Mouse (Mus musculus) 3134 (cell line): ENCODE measurements at regions not wholly inside any gene's neighbourhood (a gene's known extent, or its start where the extent isn't known, plus 50 kb on each side); places are given as distances from the start of the nearest gene placed in this dataset.
"Not testable (repeated sequence)": the region's sequence is repeated elsewhere in the genome, so short reads cannot be mapped to it uniquely, and the experiment has no call there.

Experiments
- DNase-seq: peaks from one replicate; pipeline ENCODE4 v3.0.0-alpha.2; 2011; ENCODE audit warnings: low spot score; ENCODE audit not compliant: insufficient read length; ENCODE audit errors: extremely low read depth

DNA sequence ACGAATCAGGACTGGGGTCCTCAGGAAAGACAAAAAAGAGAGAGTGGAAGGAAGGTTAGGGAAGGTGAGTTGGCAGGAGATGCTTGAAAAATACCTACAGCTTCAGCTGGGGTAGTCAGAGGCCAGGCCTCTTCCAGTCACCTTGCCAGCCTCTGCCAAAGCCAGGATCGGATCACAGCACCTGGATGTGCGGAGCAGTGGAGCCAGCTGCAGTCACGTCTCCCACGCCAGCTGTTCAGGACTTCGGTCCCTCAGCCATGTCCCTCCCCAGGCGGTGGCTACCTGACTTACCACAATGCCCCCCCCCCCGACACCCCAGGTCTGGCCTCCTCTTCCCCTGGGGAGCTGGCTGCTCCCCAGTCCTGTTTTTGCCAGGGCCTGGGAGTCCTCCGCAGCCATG lies 134.3 kb upstream of the Bcor start:
- DNase-seq, result no peak

DNA sequence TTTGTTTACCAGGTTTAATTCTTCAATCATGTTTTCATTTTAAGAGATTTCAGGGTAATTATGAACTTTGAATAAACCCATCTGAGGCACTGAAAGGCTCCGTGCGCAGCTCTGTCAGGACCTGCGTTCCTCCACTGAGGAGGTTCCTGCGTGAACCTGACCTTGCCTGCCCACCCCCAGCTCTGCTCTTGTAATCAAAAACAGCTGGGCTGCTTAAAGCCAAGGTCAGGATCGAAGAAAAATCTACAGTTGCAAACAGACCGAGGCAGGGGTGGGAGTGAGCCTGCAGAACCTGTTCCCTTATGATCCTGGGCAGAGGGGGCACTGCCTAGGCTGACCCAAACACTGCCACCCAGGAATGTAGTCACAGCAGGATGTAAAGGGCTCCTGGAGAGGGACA lies 134.8 kb upstream of the Bcor start:
- no peak for DNase-seq

DNA sequence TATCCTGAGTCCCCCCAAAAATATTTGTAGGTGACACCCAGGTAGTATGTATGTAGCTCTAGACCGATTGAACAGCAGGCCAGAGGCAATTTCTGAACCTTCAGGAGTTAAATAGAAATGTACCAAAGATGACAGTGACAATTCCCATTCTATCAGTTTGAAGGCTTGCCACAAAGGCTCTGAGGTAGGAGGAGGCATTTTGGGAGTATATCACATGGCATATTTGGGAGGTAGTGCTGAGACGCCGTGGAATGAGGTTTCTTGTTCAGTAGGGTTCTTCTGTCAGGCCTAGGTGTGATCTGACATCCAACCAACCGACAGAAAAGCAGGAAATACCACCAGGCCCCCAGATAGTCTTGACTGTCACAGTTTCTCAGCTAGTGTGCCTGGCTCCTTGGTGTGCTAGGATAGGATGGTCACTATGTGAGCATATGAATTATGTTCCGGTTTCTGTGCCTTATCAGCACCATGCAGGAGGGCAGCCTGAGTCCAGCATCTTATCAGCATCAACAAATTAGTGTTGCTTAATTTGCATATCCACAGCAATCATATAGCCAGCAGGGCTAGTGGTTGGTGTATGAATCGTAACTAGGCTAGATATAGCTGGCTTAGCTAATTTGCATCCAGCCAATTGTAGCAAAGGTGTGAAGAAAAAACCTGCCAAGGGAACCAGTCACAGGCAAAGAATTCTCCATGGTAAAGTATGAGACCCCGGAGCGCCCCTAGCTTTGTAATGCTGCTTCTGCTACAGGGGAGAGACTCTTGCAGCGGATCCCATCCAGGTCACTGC lies 136.3 kb upstream of the Bcor start:
- DNase-seq, result no peak

DNA sequence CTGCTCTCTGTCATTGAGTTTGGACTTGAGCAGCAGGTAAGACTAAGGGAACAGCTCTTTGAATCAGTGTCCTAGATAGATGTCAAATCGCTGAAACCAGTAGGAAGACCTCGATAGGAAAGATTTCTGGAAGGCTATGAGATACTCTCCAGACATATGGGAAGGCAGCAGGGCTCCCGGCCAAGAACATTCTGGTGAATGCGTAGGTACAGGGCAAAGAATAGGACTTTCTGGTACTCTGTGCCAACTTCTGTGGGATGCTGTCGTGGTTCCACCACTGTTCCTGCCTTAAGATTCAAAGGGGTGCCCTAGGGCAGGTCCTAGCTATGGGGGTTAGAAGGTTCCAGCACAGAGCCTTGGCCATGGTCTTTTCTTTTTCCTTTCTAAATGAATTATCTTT lies 138.5 kb upstream of the Bcor start:
- DNase-seq, result no peak

DNA sequence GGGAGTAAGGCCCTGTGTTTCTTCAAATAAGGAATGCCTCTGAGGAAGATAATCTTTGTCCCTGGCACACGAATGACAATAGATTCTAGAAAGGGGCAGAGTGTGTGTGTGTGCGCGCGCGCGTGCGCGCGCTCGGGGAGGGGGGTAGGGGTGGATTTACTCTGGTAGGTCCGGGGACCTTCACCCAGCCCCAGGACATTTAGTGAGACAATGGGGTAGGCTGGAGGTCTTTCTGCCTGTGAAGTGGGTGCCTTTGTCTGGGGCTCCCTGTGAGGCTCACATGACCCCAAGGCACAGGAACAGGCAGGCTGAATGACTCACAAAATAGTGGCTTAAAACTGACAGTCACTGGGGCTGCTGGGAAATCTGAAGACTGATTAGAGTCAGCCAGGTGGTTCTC lies 139.1 kb upstream of the Bcor start:
- DNase-seq, result no peak

GRCm38 (mm10) chrX:12304678-12305077 lies 144.5 kb upstream of the Bcor start:
- no peak for DNase-seq

- no peak for DNase-seq
These were observed 146.8 kb upstream of the Bcor start for GRCm38 (mm10) chrX:12306940-12307339.

- DNase-seq, result no peak
These were observed 152.4 kb upstream of the Bcor start for GRCm38 (mm10) chrX:12312534-12312933.

- DNase-seq, result no peak
These were observed 155.5 kb upstream of the Bcor start for GRCm38 (mm10) chrX:12315658-12316057.

DNA sequence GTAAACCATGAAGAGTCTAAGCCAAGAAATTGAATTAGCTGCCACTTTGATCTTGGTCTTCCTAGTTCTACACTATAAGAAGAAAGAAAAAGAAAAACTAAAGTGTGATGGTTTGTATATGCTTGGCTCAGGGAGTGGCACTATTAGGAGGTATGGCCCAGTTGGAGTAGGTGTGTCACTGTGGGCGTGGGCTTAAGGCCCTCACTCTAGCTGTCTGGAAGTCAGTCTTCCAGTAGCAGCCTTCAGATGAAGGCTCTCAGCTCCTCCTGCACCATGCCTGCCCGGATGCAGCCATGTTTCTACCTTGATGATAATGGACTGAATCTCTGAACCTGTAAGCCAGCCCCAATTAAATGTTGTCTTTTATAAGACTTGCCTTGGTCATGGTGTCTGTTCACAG lies 157.3 kb upstream of the Bcor start:
- DNase-seq, result not testable (repeated sequence)

- DNase-seq, result no peak
These were observed 158.9 kb upstream of the Bcor start for GRCm38 (mm10) chrX:12318848-12319651.

GRCm38 (mm10) chrX:12322453-12322852 lies 162.3 kb upstream of the Bcor start:
- DNase-seq, result peak; percentile 16

DNA sequence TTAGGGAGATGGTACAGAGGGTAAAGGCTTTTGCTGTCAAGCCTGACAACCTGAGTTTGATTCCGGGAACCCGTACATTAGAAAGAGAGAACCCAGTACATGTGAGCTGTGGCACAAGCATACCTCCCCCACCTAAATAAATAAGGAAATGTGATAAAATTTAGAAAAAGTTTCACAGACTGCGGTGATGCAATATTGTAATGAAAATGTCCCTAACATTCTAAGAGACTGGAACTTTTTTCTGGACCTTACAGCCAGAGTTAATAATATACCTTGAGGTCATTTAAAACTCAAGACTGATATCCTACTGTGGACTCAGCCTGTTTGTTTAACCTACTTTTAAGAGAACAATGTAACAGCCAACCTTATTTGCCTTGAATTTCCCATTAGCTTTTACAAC lies 163.1 kb upstream of the Bcor start:
- no peak for DNase-seq

- no peak for DNase-seq
These were observed 163.7 kb upstream of the Bcor start for GRCm38 (mm10) chrX:12323812-12324211.

GRCm38 (mm10) chrX:12327464-12327863 lies 167.3 kb upstream of the Bcor start:
- DNase-seq, result no peak

DNA sequence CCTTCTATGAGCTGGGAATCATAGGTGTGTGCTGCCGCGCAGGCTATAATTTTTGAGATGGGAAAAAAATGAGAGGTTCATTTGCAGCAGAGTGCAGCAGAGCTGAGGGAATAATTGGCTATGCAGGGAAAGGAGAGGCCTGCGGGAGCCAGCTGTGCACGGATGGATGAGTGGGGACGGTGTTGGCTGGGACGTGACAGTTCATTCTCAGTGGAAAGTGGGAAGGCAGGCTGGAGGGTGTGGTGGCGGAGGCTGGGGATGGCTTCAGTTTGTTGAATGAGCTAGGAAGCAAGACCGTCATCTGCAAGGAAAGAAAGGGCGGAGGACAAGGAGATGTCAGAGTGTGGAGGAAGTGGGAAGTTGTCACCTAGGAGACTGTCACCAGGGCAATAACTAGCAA lies 180.4 kb upstream of the Bcor start:
- DNase-seq, result no peak

DNA sequence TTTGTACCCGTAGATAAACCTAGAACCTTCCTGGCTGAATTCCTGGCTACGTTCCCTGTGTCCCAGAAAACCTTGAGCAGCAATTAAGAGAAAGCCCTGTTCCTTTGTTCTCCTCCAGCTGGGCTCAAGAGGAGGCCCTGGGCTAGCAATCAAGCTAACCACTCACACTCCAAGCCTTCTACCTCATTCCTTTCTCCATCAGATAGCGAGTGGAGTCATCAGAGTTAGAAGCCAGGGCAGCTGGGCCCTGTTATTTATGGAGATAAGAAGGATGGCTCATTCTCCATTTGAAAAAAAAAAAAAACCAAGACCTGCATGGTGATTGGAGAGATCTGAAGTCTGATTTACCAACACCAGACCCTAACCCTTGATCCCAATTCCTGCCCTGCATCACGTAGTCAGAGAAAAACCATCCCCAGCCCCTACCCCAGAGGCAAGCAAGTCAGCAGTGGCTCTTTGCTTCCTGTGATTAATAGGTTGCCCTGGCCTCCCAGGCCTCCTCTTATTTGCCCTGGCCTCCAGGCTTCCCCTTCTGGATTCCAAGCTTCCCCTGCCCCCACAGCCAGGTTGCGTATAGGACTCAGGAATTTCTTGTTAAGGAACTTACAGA lies 181.3 kb upstream of the Bcor start:
- DNase-seq, result no peak

- no peak for DNase-seq
These were observed 184.8 kb upstream of the Bcor start for GRCm38 (mm10) chrX:12344805-12345555.

GRCm38 (mm10) chrX:12346856-12347255 lies 186.7 kb upstream of the Bcor start:
- DNase-seq, result peak; percentile 74

DNA sequence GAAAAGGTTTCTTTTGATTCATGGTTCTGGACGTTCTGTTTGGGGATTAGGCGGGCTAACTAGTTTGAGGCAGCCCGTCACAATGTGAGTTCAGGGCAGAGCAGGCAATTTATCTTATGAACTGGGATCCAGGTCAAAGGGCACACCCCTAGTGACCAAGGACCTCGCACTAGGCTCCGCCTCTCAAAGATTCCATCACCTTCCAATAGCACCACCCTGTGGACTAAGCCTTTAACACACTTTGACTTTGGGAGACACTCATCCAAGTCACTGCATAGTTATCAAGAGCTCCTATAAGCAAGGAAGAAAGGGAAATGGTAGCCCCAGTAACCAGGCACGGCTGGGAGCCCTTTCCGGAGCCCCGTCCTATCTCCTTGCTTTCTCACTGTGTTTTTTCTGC lies 188.0 kb upstream of the Bcor start:
- no peak for DNase-seq

DNA sequence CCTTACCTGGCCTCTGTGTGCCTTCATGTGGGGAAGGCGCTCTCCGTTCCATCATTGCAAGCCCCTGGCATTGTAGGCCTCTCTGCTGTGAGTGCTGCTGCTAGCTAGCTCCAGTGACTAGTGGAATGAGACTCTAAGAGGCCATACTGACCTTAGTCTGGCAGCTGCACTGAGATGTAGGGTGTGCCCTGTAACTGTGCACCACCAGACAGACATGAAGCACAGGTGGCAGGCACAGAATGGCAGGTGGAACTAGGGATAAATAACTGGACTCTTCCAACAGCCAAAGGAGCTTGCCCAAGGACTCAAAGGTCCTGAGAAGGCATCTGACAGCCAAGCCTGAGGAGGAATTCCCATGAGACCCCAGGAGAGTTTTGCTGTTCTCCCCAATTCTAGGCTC lies 194.7 kb upstream of the Bcor start:
- no peak for DNase-seq
